Mouse (Mus musculus): ENCODE measurements around the gene Six1. TPM values are rescaled to one million over a fixed set of nuclear protein-coding genes. Genes with fewer than 3 reads are reported as not detected.

Gene Six1
- polyA plus RNA-seq, 1 experiment from 2014 or later: 1.9 TPM

DNA sequence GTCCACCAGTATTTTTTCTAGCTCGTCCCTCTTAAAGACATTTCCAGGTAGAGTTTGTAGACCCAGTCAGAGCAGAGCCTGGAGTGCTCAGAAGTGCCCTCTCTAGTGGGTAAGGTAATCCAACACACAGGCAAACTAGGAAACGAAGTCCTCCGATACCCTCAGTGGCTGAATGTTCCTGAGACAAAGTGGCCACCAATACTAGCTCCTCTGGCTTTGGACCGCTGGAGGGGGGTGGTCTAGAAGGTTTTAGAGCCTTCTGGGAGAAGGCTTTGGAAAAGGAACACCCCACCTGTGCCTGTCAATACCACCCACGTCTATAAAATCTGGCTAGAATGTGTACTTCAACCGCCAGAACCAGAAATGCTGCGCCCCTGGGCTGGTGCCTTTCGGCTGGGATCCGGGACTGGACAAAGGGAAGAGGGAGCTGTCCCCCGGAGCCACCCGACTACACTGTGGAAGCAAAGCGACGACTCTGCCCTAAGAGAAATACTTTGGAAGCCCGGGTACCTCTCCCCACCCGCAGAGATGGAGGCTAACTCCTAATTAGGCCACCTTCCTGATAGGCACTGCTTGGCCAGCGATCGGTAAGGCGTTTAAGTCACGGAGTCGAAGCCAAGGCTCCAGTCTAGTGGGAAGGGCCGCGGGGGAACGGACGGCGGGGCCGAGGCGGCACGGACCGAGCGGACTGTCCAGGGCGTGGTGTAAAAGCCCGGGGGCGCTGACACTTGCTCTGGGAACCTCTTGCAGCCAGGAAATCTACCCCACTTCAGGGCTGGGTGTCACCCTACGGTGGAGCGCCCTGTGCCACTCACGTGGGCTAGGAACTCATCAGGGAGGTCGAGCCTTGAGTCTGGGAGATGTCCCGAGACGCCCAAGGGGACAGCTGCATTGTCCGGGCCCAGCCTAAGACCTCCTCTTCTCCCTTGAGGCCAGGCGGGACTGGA, 14.4 kb downstream of the Six1 start:
- Histone ChIP-seq H3K9me3 (replicated peaks) (no peaks in the 10 kb centered on the region), H3K27ac (no peak overlapping the region), H3K4me1 (peaks cover 25% of the 10 kb centered on the region), H3K27me3 (peaks cover 93% of the 10 kb centered on the region), H3K9ac (no peak overlapping the region), H3K4me3 (replicated peaks) (no peak overlapping the region), H3K36me3 (no peaks in the 10 kb centered on the region), H3K4me2 (no peak overlapping the region)
- WGBS: 5% methylated on average over 41 of the region's 41 CpGs
- ATAC-seq (replicated peaks; ENCODE audit: low FRiP score): no peak

DNA sequence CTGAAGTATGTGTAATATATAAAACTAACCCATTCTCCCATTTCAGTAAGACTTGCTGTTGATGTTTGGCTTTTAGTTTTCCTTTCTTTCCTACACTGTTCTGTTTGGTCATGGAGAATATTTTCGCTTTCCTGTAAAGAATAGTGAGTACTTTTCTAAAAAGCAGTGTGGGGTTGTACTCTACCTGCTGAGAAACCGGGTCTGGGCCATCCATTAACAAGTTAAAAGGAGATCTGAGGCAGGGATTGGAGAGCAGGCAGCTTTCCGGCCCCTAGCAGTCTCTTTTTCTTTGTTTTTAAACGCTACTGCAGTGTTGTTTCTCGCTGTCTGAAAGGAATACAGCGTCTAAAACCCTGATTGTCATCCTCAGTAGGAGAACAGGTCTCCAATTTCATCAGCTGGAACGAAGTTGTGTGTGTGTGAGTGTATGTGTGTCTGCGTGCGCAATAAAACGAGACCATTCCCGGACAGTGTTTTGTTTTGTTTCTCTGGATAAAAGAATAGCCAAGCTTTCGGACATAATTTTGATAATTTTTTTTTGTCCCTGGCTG, 15.2 kb downstream of the Six1 start:
- H3K36me3 ChIP-seq: no peaks in the 10 kb centered on the region
- H3K9me3 ChIP-seq (replicated peaks): no peaks in the 10 kb centered on the region
- H3K4me3 ChIP-seq (replicated peaks): no peak overlapping the region
- no peak overlapping the region for H3K27ac ChIP-seq
- ATAC-seq (replicated peaks; ENCODE audit: low FRiP score): no peak
- no peak overlapping the region for H3K9ac ChIP-seq
- WGBS: 6% methylated on average over 12 of the region's 12 CpGs
- peaks cover 92% of the 10 kb centered on the region for H3K27me3 ChIP-seq
- H3K4me1 ChIP-seq: peaks cover 23% of the 10 kb centered on the region; the same call in 1 of the 2 replicates
- H3K4me2 ChIP-seq: no peak overlapping the region

DNA sequence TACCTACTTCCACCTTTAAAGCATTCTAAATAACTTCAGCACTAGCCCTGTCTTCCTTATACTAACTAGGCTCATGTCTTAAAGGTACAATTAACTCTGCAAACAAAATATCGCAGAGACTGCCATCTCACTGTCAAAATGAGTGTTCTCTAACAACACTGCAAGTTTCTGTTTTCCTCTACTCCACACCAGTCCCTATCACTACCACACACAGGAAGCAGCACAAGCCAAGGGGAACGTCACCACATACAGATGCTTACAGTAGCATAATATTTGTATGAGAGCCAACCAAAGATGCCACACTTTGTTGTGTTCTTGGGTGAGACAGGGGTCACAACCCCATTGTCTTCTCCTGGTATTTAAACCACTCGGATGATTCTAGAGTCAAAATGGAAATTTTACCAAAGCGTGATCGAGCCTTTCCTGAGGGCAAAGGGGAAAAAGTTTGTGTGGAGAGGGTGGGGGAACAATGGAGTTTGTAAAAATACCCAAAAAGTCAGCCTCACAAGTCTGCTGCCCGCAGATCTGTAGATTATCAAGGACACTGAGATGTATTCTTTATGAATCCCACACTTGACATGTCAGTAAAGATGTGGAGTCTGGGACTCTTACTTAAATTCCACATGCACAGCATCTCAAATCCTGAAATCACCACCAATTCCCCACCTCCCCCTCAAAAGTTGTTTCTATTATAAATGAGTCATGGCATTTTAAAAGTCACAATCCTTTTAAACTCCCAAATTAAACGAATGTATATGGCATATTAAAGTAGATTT, 16.1 kb downstream of the Six1 start:
- Histone ChIP-seq H3K9me3 (replicated peaks) (no peaks in the 10 kb centered on the region), H3K36me3 (no peaks in the 10 kb centered on the region), H3K4me2 (no peak overlapping the region), H3K4me3 (replicated peaks) (no peak overlapping the region), H3K9ac (no peak overlapping the region), H3K27ac (no peak overlapping the region), H3K4me1 (peaks cover 23% of the 10 kb centered on the region; the same call in 1 of the 2 replicates), H3K27me3 (peaks cover 93% of the 10 kb centered on the region)
- WGBS: 20% methylated on average over 7 of the region's 7 CpGs
- no peak for ATAC-seq (replicated peaks; ENCODE audit: low FRiP score)

DNA sequence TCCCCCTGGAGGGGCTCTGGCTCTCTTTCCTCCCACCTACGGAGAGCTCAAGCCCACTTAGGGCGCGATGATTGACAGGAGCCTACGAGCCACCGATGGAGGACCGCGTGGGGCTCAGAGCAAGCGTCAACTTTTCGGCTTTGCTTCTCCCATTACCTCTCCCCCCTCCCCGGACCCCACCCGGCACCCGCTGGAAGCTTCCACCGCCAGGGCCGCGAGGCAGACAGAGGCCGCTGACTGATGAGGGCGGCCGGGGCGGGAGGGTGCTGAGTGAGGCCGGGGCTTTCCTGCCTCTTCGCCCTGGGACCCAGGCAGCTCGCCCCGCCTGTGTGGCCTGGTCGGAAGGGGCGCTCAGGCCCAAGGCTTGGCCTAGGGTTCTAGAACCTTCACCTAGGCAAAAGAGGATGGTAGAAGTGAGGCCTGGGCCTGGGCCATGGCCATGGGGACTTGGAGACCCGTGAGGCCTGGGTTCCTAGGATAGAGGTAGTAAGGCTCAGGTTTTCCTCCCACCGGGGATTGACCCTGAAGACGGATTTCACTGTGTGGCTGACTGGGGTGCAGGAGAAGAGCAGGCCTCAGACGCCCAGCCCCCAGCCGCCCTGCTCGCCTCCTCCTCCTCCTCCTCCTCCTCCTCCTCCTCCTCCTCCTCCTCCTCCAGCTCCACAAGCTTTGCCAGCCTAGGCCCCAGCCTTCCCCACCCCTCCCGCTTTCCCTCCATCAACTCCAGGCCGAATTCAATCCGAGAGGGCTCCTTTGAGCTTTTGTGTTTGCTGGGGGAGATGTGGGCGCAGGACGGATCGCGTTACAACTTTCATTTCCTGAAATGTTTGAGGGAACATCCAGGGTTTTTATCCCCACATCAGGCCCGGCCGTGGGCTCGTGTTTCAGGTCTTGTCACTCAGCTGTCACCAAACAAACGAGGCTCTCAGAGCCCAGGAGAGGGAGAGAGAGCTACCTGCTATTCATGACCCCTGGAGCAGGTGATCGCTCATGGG, 18.5 kb downstream of the Six1 start:
- ATAC-seq (replicated peaks; ENCODE audit: low FRiP score): peak; percentile 66

DNA sequence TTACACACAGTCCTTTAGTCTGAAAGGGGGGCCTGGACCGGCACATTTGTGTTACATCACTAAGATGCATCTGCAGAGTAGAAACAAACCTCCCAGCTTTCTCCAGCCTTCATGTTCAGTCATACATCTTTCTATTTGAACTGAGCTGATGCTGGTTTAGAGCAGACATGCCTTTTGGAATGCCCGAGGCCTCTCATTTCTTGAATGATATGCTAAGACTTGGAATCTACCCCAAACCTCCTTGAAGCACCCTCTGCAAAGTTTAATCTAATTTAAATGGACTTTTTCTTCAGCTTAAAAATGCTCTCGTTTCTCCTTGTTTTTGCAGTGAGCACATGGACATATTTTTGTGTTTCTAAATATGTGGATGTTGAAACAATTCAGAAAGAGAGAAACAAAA, 21.0 kb downstream of the Six1 start:
- no peak for ATAC-seq (replicated peaks; ENCODE audit: low FRiP score)
- peaks cover 62% of the 10 kb centered on the region for H3K27me3 ChIP-seq
- peaks cover 10% of the 10 kb centered on the region; the same call in 1 of the 2 replicates for H3K4me1 ChIP-seq
- no peak overlapping the region for H3K4me3 ChIP-seq (replicated peaks)
- WGBS: 70% methylated on average over 3 of the region's 3 CpGs
- no peaks in the 10 kb centered on the region for H3K9me3 ChIP-seq (replicated peaks)
- no peak overlapping the region for H3K9ac ChIP-seq
- no peak overlapping the region for H3K4me2 ChIP-seq
- no peak overlapping the region for H3K27ac ChIP-seq
- H3K36me3 ChIP-seq: no peaks in the 10 kb centered on the region

More for the DNA sequence above, 18.5 kb downstream of the Six1 start:
- Histone ChIP-seq H3K36me3 (no peaks in the 10 kb centered on the region), H3K27ac (no peak overlapping the region), H3K27me3 (peaks cover 87% of the 10 kb centered on the region), H3K4me1 (peaks cover 14% of the 10 kb centered on the region; the same call in 1 of the 2 replicates), H3K9me3 (replicated peaks) (no peaks in the 10 kb centered on the region), H3K9ac (no peak overlapping the region), H3K4me2 (peak overlapping the region; percentile 52), H3K4me3 (replicated peaks) (peak overlapping the region; percentile 22)
- 4% methylated on average over 39 of the region's 43 CpGs for WGBS

DNA sequence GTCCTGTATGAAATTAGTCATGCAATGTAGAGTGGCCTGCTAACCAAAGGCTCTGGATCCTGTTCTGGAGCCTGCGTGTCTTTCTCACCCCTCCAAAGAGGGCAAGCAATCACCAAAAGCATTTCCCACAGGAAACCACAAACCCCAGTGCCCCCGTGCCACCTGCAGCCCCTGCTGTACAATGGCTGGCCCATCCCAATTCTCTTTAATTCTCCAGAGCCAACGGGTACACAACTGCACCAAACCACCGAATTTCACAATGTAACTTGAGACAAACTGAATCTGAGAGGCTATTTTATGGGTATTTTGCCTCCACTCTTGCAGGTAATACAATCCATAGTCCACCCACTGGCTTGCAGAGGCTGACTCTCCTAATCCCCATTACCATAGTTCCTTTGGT, 22.4 kb downstream of the Six1 start:
- Histone ChIP-seq H3K27ac (no peak overlapping the region), H3K4me1 (peaks cover 10% of the 10 kb centered on the region; the same call in 1 of the 2 replicates), H3K4me2 (no peak overlapping the region), H3K9me3 (replicated peaks) (no peaks in the 10 kb centered on the region), H3K36me3 (no peaks in the 10 kb centered on the region), H3K9ac (no peak overlapping the region), H3K4me3 (replicated peaks) (no peak overlapping the region), H3K27me3 (peaks cover 56% of the 10 kb centered on the region)
- no peak for ATAC-seq (replicated peaks; ENCODE audit: low FRiP score)
- WGBS: 56% methylated on average over 4 of the region's 4 CpGs

DNA sequence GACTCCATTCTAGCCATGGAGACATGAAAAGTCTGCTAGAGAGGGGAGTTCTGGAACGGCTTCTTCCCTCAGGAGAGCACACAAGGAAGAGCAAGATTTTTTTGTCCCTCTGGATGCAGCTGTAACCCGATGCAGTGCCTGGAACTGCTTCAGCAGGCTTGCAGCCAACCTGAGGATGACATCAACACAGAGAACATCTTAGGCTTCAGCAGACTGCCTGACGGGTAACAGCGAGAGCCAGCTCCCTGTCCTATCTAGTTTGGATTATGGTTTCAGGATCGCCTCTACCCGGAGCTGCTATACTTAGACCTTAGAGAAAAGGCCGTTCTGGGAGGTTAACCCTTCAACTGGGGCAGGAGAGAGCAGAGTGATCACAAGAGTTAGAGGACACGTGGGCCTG, 28.2 kb downstream of the Six1 start:
- no peak overlapping the region for H3K4me2 ChIP-seq
- no peak for ATAC-seq (replicated peaks; ENCODE audit: low FRiP score)
- no peak overlapping the region for H3K9ac ChIP-seq
- WGBS: 47% methylated on average over 8 of the region's 8 CpGs
- H3K36me3 ChIP-seq: no peaks in the 10 kb centered on the region
- H3K27ac ChIP-seq: no peak overlapping the region
- H3K9me3 ChIP-seq (replicated peaks): no peaks in the 10 kb centered on the region
- no peaks in the 10 kb centered on the region for H3K4me1 ChIP-seq
- H3K4me3 ChIP-seq (replicated peaks): no peak overlapping the region
- H3K27me3 ChIP-seq: peaks cover 8% of the 10 kb centered on the region; the same call in 1 of the 2 replicates

DNA sequence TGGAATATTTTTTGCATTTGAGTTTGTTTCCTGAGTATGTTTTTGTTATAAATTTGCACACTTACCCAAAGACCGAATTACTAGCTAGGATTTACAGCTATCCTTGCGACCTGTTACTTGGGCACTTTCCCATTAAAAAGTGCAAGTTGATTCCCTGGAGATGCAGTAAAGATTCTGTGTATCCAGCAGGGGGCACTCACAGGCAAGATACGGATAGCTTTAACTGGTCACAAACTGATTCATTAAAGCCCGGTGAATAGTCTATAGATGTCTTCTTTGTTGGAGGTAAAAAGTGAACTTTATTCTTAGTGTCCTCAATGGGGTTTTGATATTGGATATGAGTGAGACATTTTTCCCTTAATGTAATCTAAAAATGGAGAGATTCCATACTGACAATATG, 32.7 kb downstream of the Six1 start:
- Histone ChIP-seq H3K4me1 (no peaks in the 10 kb centered on the region), H3K27ac (no peak overlapping the region), H3K4me2 (no peak overlapping the region), H3K9ac (no peak overlapping the region), H3K36me3 (no peaks in the 10 kb centered on the region), H3K4me3 (replicated peaks) (no peak overlapping the region), H3K27me3 (0 out of 2 replicates have a peak, but pooled peaks cover 5% of the 10 kb centered on the region), H3K9me3 (replicated peaks) (no peaks in the 10 kb centered on the region)
- WGBS: 4% methylated on average over 4 of the region's 4 CpGs
- ATAC-seq (replicated peaks; ENCODE audit: low FRiP score): no peak

DNA sequence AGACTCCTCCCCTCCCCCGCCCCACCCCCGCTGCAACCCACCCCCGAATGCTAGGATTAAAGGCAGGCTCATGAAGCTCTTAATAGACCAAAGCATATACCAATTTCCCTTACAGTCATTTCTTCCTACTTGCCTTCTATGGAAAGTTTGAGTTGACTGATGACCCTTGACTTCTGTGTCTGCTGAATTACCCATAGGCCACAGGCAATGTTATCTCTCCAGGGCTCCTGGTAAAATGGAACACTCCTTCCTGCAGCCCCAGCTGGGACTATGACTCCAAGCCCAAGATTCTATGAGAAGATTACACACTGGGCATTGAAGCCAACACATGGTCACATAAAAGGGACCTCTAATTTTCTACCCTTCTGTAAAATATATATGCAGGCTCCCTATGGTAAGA, 33.3 kb downstream of the Six1 start:
- Histone ChIP-seq H3K9me3 (replicated peaks) (no peaks in the 10 kb centered on the region), H3K9ac (no peak overlapping the region), H3K4me3 (replicated peaks) (no peak overlapping the region), H3K4me2 (no peak overlapping the region), H3K27me3 (0 out of 2 replicates have a peak, but pooled peaks cover 5% of the 10 kb centered on the region), H3K36me3 (no peaks in the 10 kb centered on the region), H3K4me1 (no peaks in the 10 kb centered on the region), H3K27ac (no peak overlapping the region)
- ATAC-seq (replicated peaks; ENCODE audit: low FRiP score): no peak
- WGBS: 55% methylated on average over 3 of the region's 3 CpGs

DNA sequence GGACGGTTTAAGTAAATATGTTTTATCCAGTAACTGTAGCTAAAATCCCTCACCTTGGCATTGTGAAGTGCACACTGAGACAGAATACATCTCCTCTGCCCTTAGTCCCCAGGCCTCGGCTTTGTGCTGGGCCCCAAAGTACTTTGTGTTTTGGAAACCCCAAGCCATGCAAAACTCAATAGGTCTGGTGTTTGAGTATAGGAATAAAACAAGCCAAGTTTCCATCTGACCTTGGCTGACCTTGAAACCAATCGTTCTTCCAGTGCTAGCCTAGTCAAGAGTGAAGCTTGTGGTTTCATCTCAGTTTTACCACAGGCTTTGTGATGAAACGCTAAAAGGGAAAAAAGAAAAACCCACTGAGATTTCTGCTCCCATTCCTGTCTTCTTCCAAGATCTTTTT, 34.8 kb downstream of the Six1 start:
- Histone ChIP-seq H3K36me3 (no peaks in the 10 kb centered on the region), H3K4me3 (replicated peaks) (no peak overlapping the region), H3K4me2 (no peak overlapping the region), H3K9me3 (replicated peaks) (no peaks in the 10 kb centered on the region), H3K9ac (no peak overlapping the region), H3K4me1 (no peaks in the 10 kb centered on the region), H3K27me3 (0 out of 2 replicates have a peak, but pooled peaks cover 5% of the 10 kb centered on the region), H3K27ac (no peak overlapping the region)
- WGBS: 73% methylated on average over 4 of the region's 4 CpGs
- ATAC-seq (replicated peaks; ENCODE audit: low FRiP score): no peak

DNA sequence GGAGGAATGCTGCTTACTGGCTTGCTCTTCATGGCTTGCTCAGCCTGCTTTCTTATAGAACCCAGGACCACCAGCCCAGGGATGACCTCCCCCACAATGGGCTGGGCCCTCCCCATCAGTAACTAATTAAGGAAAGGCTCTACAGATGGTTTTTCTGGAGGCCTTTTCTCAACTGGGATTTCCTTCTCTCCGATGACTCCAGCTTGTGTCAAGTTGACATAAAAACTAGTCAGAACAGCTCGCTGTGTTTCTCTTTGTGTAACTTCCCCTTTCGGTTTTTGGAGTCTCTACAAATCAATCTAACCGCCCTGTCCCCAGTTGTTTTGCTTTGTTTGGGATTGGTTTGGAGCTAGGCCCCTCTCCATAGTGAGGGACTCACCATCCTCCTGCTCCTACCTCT, 37.5 kb downstream of the Six1 start:
- H3K27ac ChIP-seq: no peak overlapping the region
- peaks cover 9% of the 10 kb centered on the region for H3K4me1 ChIP-seq
- no peaks in the 10 kb centered on the region for H3K9me3 ChIP-seq (replicated peaks)
- no peak overlapping the region for H3K4me3 ChIP-seq (replicated peaks)
- 0 out of 2 replicates have a peak, but pooled peaks cover 5% of the 10 kb centered on the region for H3K27me3 ChIP-seq
- ATAC-seq (replicated peaks; ENCODE audit: low FRiP score): no peak
- H3K9ac ChIP-seq: no peak overlapping the region
- WGBS: 61% methylated on average over 4 of the region's 4 CpGs
- no peaks in the 10 kb centered on the region for H3K36me3 ChIP-seq
- no peak overlapping the region for H3K4me2 ChIP-seq
